Mouse (Mus musculus): ENCODE measurements at regions not wholly inside any gene's neighbourhood (a gene's known extent, or its start where the extent isn't known, plus 50 kb on each side); places are given as distances from the start of the nearest gene placed in this dataset.

- TF ChIP-seq CTCF (IDR thresholded peaks at IDR 0.05; ENCODE audit: low read depth) = no peak
- no peak for TF ChIP-seq EP300 (IDR thresholded peaks at IDR 0.05; ENCODE audit: low read depth)
These were observed 74.9 kb upstream of the Dlgap1 start for GRCm38 (mm10) chr17:69893980-69894379.
